23 mouse cellular contexts compared by ENCODE assay signal in the genomic region with DNA sequence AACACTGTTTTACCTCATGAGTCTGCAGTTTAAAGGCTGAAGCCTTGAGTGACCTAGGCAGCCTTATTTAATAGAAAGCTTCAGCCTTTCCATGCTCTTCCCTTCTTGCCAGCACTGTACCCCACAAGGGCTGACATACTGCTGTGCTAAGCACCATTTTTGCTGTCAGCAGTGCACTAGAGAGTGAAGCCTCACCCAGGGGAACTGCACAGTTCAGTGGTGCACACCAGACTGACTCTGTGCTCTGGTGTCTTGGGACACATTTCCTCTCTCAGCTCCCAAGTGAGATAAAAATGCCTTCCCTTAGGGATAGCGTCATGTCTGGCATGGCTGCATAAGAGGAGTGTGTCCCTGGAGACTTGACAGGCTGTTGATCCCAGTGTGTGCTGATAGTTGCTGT.
DNase-seq lines count a peak whose midpoint lies in the region; ATAC-seq lines count a peak whose summit lies in the region.
"Had no signal": no experiment of that assay in that cellular context is flagged by ENCODE, and none has a peak within 500 bp of the region (broad histone marks: within the 10 kb centered on the region; RNA-seq: fewer than 3 reads in every experiment).

No protein-coding gene starts in this region.

- H3K27me3 ChIP-seq in midbrain, embryonic 12.5 days = no peaks in the 10 kb centered on the region
- H3K27me3 ChIP-seq in midbrain, embryonic 16.5 days (ENCODE audit: control insufficient read depth, insufficient read depth, low read depth, low read length) = no peaks in the 10 kb centered on the region
- H3K27me3 ChIP-seq: embryonic facial prominence, embryonic 13.5 days; intestine, embryonic 15.5 days; liver, embryonic 15.5 days; lung, embryonic 15.5 days; megakaryocyte, embryonic 14.5 days; neural tube, embryonic 12.5 days had no signal

- H3K36me3 ChIP-seq in midbrain, embryonic 12.5 days = no peaks in the 10 kb centered on the region
- H3K36me3 ChIP-seq in midbrain, embryonic 16.5 days (ENCODE audit: control insufficient read depth, insufficient read depth, low read length) = no peaks in the 10 kb centered on the region
- H3K36me3 ChIP-seq: embryonic facial prominence, embryonic 13.5 days; intestine, embryonic 15.5 days; limb, embryonic 10.5 days; liver, embryonic 15.5 days; lung, embryonic 15.5 days; neural tube, embryonic 12.5 days had no signal

- WGBS in midbrain, embryonic 12.5 days = 82% methylated on average over 1 of the region's 1 CpGs
- 83% methylated on average over 1 of the region's 1 CpGs for WGBS in midbrain, embryonic 16.5 days

- H3K9ac ChIP-seq in midbrain, embryonic 12.5 days (replicated peaks) = no peak overlapping the region
- H3K9ac ChIP-seq in midbrain, embryonic 16.5 days (ENCODE audit: low read depth, low read length) = no peak overlapping the region
- H3K9ac ChIP-seq: embryonic facial prominence, embryonic 13.5 days; intestine, embryonic 15.5 days; liver, embryonic 15.5 days; lung, embryonic 15.5 days; neural tube, embryonic 12.5 days had no signal

- no peaks in the 10 kb centered on the region for H3K4me1 ChIP-seq in midbrain, embryonic 12.5 days
- H3K4me1 ChIP-seq in midbrain, embryonic 16.5 days (ENCODE audit: control insufficient read depth, insufficient read depth, low read length) = no peaks in the 10 kb centered on the region
- H3K4me1 ChIP-seq: embryonic facial prominence, embryonic 13.5 days; intestine, embryonic 15.5 days; limb, embryonic 10.5 days; liver, embryonic 15.5 days; lung, embryonic 15.5 days; megakaryocyte, embryonic 14.5 days; neural tube, embryonic 12.5 days had no signal

- H3K9me3 ChIP-seq in midbrain, embryonic 12.5 days = no peaks in the 10 kb centered on the region
- no peaks in the 10 kb centered on the region for H3K9me3 ChIP-seq in midbrain, embryonic 16.5 days (replicated peaks; ENCODE audit: control insufficient read depth, low read length, poor library complexity, severe bottlenecking)
- H3K9me3 ChIP-seq: embryonic facial prominence, embryonic 13.5 days; intestine, embryonic 15.5 days; limb, embryonic 10.5 days; liver, embryonic 15.5 days; lung, embryonic 15.5 days; neural tube, embryonic 12.5 days had no signal

- H3K27ac ChIP-seq in midbrain, embryonic 12.5 days (replicated peaks) = no peak overlapping the region
- no peak overlapping the region for H3K27ac ChIP-seq in midbrain, embryonic 16.5 days (ENCODE audit: low read length)
- H3K27ac ChIP-seq: embryonic facial prominence, embryonic 13.5 days; gastrocnemius, adult 2 months; intestine, embryonic 15.5 days; limb, embryonic 10.5 days; liver, embryonic 15.5 days; lung, embryonic 15.5 days; neural tube, embryonic 12.5 days had no signal

- no peak for DNase-seq in frontal cortex, postnatal 14 days (ENCODE audit: low spot score in 2 of 2)
- DNase-seq in ES-CJ7 (ENCODE audit: low read depth, low spot score) (peak; percentile 5), R1 (ENCODE audit: low read depth, low spot score) (peak; percentile 7)
- no peak for DNase-seq in spleen, postnatal 36 days (ENCODE audit: low spot score in 2 of 2)
- DNase-seq in kidney, adult 18-20 months = no peak
- DNase-seq: adrenal gland, postnatal 25 days; B cell, adult 2 months; cerebellum, adult 11-12 months; gastrocnemius, adult 2 months; kidney, adult 9 months; kidney, postnatal 14 days; liver; lung, postnatal 36 days had no signal

- no peak overlapping the region for H3K4me3 ChIP-seq in midbrain, embryonic 12.5 days
- no peak overlapping the region for H3K4me3 ChIP-seq in midbrain, embryonic 16.5 days (ENCODE audit: low read depth, low read length)
- H3K4me3 ChIP-seq: embryonic facial prominence, embryonic 13.5 days; gastrocnemius, adult 2 months; intestine, embryonic 15.5 days; limb, embryonic 10.5 days; liver, embryonic 15.5 days; lung, embryonic 15.5 days; megakaryocyte, embryonic 14.5 days; neural tube, embryonic 12.5 days had no signal

- no peak overlapping the region for H3K4me2 ChIP-seq in midbrain, embryonic 12.5 days (replicated peaks)
- no peak overlapping the region for H3K4me2 ChIP-seq in midbrain, embryonic 16.5 days (ENCODE audit: low read length)
- H3K4me2 ChIP-seq: embryonic facial prominence, embryonic 13.5 days; intestine, embryonic 15.5 days; liver, embryonic 15.5 days; lung, embryonic 15.5 days; neural tube, embryonic 12.5 days had no signal

- peak; percentile 16; the same call in 1 of the 2 replicates for ATAC-seq in frontal cortex, adult (ENCODE audit: low TSS enrichment)
- 0 out of 2 replicates have a peak, but pooled peaks have one; percentile 30 for ATAC-seq in midbrain, embryonic 12.5 days (ENCODE audit: low FRiP score, low read depth)
- no peak; the same call in 1 of the 2 replicates for ATAC-seq in midbrain, embryonic 16.5 days
- ATAC-seq: intestine, embryonic 15.5 days had no signal

Comparison
In these comparisons a context has a peak if more than half of its experiments do, and no peak if none do; other contexts are left out.
1. DNase-seq: peak in ES-CJ7 (single experiment) and R1 (single experiment); none in frontal cortex, postnatal 14 days (0 of 2), spleen, postnatal 36 days (0 of 2) and kidney, adult 18-20 months (single experiment).